Mouse (Mus musculus): ENCODE results near the gene Ddx58. TPM values are rescaled to one million over a fixed set of nuclear protein-coding genes. Genes with fewer than 3 reads are reported as not detected.

Gene Ddx58
- polyA plus RNA-seq, 1 experiment from 2014 or later, result 16.7 TPM

DNA sequence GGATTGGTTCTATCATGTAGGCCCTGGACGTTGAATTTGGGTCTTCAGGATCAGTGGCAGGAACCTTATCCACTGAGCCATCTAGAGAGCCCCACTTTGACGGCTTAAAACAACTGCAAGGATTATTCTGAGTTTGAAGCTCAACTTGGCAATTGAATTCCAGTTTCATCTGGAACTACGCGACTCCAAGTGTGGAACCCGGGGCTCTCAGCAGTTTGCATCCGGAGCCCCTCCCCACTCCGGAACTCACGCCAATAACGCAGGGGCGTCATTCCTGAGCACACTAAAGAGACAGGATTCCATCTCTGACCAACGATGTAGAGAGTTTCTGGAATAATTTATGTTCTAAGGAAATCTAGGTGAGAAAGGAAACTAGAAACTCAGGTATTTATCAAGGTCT is 12.5 kb downstream of the Ddx58 start:
- no peaks in the 10 kb centered on the region for H3K27me3 ChIP-seq (ENCODE audit: control insufficient read depth, insufficient read depth, low read length)
- no peaks in the 10 kb centered on the region for H3K9me3 ChIP-seq (ENCODE audit: control insufficient read depth, low read depth, low read length)
- no peak overlapping the region for H3K4me3 ChIP-seq (ENCODE audit: low read depth, low read length)
- H3K4me1 ChIP-seq (ENCODE audit: control insufficient read depth, insufficient read depth, low read length), result no peaks in the 10 kb centered on the region
- H3K4me2 ChIP-seq (replicated peaks; ENCODE audit: low read depth, low read length), result no peak overlapping the region
- no peaks in the 10 kb centered on the region for H3K36me3 ChIP-seq (ENCODE audit: control insufficient read depth, insufficient read depth, low read length)
- no peak for ATAC-seq (ENCODE audit: insufficient number of reproducible peaks, insufficient read depth, low FRiP score, low read depth)
- H3K27ac ChIP-seq (ENCODE audit: low read length), result no peak overlapping the region
- no peak overlapping the region for H3K9ac ChIP-seq (replicated peaks; ENCODE audit: low read depth, low read length)
- WGBS, result 82% methylated on average over 11 of the region's 11 CpGs

DNA sequence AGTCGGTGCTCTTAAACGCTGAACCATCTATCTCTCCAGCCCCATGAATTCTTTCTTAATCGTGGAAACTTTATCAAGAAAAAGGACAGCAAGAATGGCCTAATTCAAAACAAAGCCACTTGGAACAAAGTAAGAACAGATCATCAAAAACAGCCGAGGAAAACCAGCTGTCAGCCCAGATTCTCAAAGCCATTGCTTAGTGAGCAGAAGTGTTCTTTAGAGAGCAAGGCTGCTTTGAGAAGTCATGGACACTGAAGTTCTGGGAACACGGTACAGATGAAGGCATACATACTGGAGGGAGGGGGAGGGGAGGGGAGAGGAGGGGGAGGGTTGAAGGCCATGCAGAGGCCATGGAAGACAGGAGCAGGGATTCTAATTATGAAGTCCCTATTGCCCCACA is 13.5 kb downstream of the Ddx58 start:
- Histone ChIP-seq H3K27ac (ENCODE audit: low read length) (no peak overlapping the region), H3K9me3 (ENCODE audit: control insufficient read depth, low read depth, low read length) (no peaks in the 10 kb centered on the region), H3K4me2 (replicated peaks; ENCODE audit: low read depth, low read length) (no peak overlapping the region), H3K27me3 (ENCODE audit: control insufficient read depth, insufficient read depth, low read length) (no peaks in the 10 kb centered on the region), H3K4me3 (ENCODE audit: low read depth, low read length) (no peak overlapping the region), H3K9ac (replicated peaks; ENCODE audit: low read depth, low read length) (no peak overlapping the region), H3K4me1 (ENCODE audit: control insufficient read depth, insufficient read depth, low read length) (peaks cover 3% of the 10 kb centered on the region; the same call in 1 of the 2 replicates), H3K36me3 (ENCODE audit: control insufficient read depth, insufficient read depth, low read length) (no peaks in the 10 kb centered on the region)
- 49% methylated on average over 5 of the region's 5 CpGs for WGBS
- ATAC-seq (ENCODE audit: insufficient number of reproducible peaks, insufficient read depth, low FRiP score, low read depth), result no peak

DNA sequence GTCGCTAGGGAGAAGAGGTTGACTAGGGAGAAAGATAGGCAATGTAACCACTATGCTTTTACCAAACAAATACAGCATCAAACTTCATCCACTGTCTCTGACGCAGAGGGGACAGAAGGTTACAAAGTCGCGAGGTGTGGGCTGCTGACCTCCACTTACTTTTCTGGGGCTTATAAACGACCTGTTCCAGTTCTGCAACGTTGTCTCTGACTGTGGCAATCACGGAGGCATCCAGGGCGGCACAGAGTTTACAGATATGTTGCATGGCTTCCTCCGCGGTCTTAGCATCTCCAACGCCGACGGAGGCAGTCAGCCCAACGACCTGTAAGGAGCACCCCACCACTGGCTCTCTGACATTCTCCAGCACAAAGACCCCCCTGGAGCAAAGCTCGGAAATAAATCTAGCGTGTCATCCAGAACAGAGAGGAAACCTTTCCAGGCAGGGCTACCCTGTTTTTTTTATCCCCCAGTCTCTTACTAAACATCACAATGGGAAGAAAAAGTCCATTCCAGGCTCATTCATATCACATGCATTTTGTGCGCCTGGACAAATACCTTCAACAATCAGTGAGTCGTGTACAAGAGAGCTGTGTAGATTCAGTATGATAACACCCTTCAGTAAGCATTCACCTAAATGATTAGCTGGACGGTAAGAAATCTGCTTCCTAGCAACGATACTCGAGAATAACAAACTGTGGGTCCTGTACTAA is 17.6 kb downstream of the Ddx58 start:
- H3K4me3 ChIP-seq (ENCODE audit: low read depth, low read length), result no peak overlapping the region
- ATAC-seq (ENCODE audit: insufficient number of reproducible peaks, insufficient read depth, low FRiP score, low read depth), result no peak
- WGBS, result 41% methylated on average over 21 of the region's 21 CpGs
- H3K27ac ChIP-seq (ENCODE audit: low read length), result no peak overlapping the region
- no peak overlapping the region for H3K4me2 ChIP-seq (replicated peaks; ENCODE audit: low read depth, low read length)
- H3K27me3 ChIP-seq (ENCODE audit: control insufficient read depth, insufficient read depth, low read length), result no peaks in the 10 kb centered on the region
- H3K4me1 ChIP-seq (ENCODE audit: control insufficient read depth, insufficient read depth, low read length), result peaks cover 3% of the 10 kb centered on the region; the same call in 1 of the 2 replicates
- H3K9ac ChIP-seq (replicated peaks; ENCODE audit: low read depth, low read length), result no peak overlapping the region
- no peaks in the 10 kb centered on the region for H3K9me3 ChIP-seq (ENCODE audit: control insufficient read depth, low read depth, low read length)
- H3K36me3 ChIP-seq (ENCODE audit: control insufficient read depth, insufficient read depth, low read length), result no peaks in the 10 kb centered on the region

- 21% methylated on average over 14 of the region's 14 CpGs for WGBS
- Histone ChIP-seq H3K9ac (replicated peaks; ENCODE audit: low read depth, low read length) (no peak overlapping the region), H3K36me3 (ENCODE audit: control insufficient read depth, insufficient read depth, low read length) (no peaks in the 10 kb centered on the region), H3K9me3 (ENCODE audit: control insufficient read depth, low read depth, low read length) (no peaks in the 10 kb centered on the region), H3K27ac (ENCODE audit: low read length) (no peak overlapping the region), H3K27me3 (ENCODE audit: control insufficient read depth, insufficient read depth, low read length) (no peaks in the 10 kb centered on the region), H3K4me1 (ENCODE audit: control insufficient read depth, insufficient read depth, low read length) (peaks cover 3% of the 10 kb centered on the region; the same call in 1 of the 2 replicates), H3K4me2 (replicated peaks; ENCODE audit: low read depth, low read length) (no peak overlapping the region; the same call in 1 of the 2 replicates), H3K4me3 (ENCODE audit: low read depth, low read length) (no peak overlapping the region)
- ATAC-seq (ENCODE audit: insufficient number of reproducible peaks, insufficient read depth, low FRiP score, low read depth), result peak; percentile 53; the same call in 1 of the 2 replicates
Measured at GRCm38 (mm10) chr4:40221004-40221760, 18.4 kb downstream of the Ddx58 start.

- H3K27ac ChIP-seq (ENCODE audit: low read length), result no peak overlapping the region
Measured at GRCm38 (mm10) chr4:40220437-40220836, 19.2 kb downstream of the Ddx58 start.

GRCm38 (mm10) chr4:40218382-40218781 is 21.2 kb downstream of the Ddx58 start:
- H3K27me3 ChIP-seq (ENCODE audit: control insufficient read depth, insufficient read depth, low read length), result no peaks in the 10 kb centered on the region
- 71% methylated on average over 7 of the region's 7 CpGs for WGBS
- H3K4me1 ChIP-seq (ENCODE audit: control insufficient read depth, insufficient read depth, low read length), result peaks cover 3% of the 10 kb centered on the region; the same call in 1 of the 2 replicates
- ATAC-seq (ENCODE audit: insufficient number of reproducible peaks, insufficient read depth, low FRiP score, low read depth), result no peak
- H3K9me3 ChIP-seq (ENCODE audit: control insufficient read depth, low read depth, low read length), result no peaks in the 10 kb centered on the region
- no peak overlapping the region for H3K4me2 ChIP-seq (replicated peaks; ENCODE audit: low read depth, low read length)
- no peak overlapping the region for H3K4me3 ChIP-seq (ENCODE audit: low read depth, low read length)
- no peak overlapping the region for H3K27ac ChIP-seq (ENCODE audit: low read length)
- no peaks in the 10 kb centered on the region for H3K36me3 ChIP-seq (ENCODE audit: control insufficient read depth, insufficient read depth, low read length)
- H3K9ac ChIP-seq (replicated peaks; ENCODE audit: low read depth, low read length), result no peak overlapping the region

More at GRCm38 (mm10) chr4:40220437-40220836, 19.2 kb downstream of the Ddx58 start:
- H3K4me2 ChIP-seq (replicated peaks; ENCODE audit: low read depth, low read length), result no peak overlapping the region; the same call in 1 of the 2 replicates
- H3K4me1 ChIP-seq (ENCODE audit: control insufficient read depth, insufficient read depth, low read length), result peaks cover 3% of the 10 kb centered on the region; the same call in 1 of the 2 replicates
- H3K27me3 ChIP-seq (ENCODE audit: control insufficient read depth, insufficient read depth, low read length), result no peaks in the 10 kb centered on the region
- WGBS, result 16% methylated on average over 12 of the region's 12 CpGs
- no peak for ATAC-seq (ENCODE audit: insufficient number of reproducible peaks, insufficient read depth, low FRiP score, low read depth)
- H3K9me3 ChIP-seq (ENCODE audit: control insufficient read depth, low read depth, low read length), result no peaks in the 10 kb centered on the region
- H3K4me3 ChIP-seq (ENCODE audit: low read depth, low read length), result no peak overlapping the region
- no peak overlapping the region for H3K9ac ChIP-seq (replicated peaks; ENCODE audit: low read depth, low read length)
- no peaks in the 10 kb centered on the region for H3K36me3 ChIP-seq (ENCODE audit: control insufficient read depth, insufficient read depth, low read length)

DNA sequence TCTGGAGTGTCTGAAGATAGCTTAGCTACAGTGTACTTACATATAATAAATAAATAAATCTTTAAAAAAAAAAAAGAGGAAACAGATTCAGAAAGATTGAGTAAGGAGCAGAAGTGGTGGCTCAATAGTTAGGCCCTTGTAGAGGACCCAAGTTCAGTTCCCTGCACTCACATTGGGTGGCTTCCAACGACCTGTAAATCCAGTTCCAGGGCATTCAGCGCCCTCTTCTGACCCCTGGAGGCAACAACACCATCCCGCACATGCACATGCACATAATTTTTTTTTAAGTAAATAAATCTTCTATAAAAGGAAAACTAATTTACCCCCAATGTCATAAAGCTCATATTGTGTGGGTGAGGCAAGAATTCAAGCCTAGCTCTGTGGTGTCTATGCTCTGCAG is 21.7 kb downstream of the Ddx58 start:
- H3K36me3 ChIP-seq (ENCODE audit: control insufficient read depth, insufficient read depth, low read length), result no peaks in the 10 kb centered on the region
- H3K9ac ChIP-seq (replicated peaks; ENCODE audit: low read depth, low read length), result no peak overlapping the region
- H3K9me3 ChIP-seq (ENCODE audit: control insufficient read depth, low read depth, low read length), result no peaks in the 10 kb centered on the region
- no peak overlapping the region for H3K4me3 ChIP-seq (ENCODE audit: low read depth, low read length)
- no peak overlapping the region for H3K4me2 ChIP-seq (replicated peaks; ENCODE audit: low read depth, low read length)
- peaks cover 3% of the 10 kb centered on the region; the same call in 1 of the 2 replicates for H3K4me1 ChIP-seq (ENCODE audit: control insufficient read depth, insufficient read depth, low read length)
- no peak overlapping the region for H3K27ac ChIP-seq (ENCODE audit: low read length)
- 57% methylated on average over 3 of the region's 3 CpGs for WGBS
- ATAC-seq (ENCODE audit: insufficient number of reproducible peaks, insufficient read depth, low FRiP score, low read depth), result no peak
- H3K27me3 ChIP-seq (ENCODE audit: control insufficient read depth, insufficient read depth, low read length), result no peaks in the 10 kb centered on the region

DNA sequence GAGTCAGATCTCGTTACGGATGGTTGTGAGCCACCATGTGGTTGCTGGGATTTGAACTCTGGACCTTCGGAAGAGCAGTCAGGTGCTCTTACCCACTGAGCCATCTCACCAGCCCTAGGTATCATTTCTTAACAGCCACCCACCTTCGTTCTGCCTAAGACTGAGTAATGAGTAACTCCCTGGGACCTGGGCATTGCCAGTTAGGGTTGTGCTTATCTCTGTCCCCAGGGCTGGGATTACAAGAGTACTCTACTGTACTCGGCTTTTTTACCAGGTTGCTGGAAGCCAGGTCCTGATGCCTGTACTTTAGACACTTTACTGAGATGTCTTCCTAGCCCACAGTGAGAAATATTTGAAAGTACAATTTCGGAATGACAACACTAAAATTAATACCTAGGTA is 27.5 kb downstream of the Ddx58 start:
- Histone ChIP-seq H3K4me1 (ENCODE audit: control insufficient read depth, insufficient read depth, low read length) (no peaks in the 10 kb centered on the region), H3K36me3 (ENCODE audit: control insufficient read depth, insufficient read depth, low read length) (no peaks in the 10 kb centered on the region), H3K4me2 (replicated peaks; ENCODE audit: low read depth, low read length) (no peak overlapping the region), H3K9ac (replicated peaks; ENCODE audit: low read depth, low read length) (no peak overlapping the region), H3K27ac (ENCODE audit: low read length) (no peak overlapping the region), H3K27me3 (ENCODE audit: control insufficient read depth, insufficient read depth, low read length) (no peaks in the 10 kb centered on the region), H3K4me3 (ENCODE audit: low read depth, low read length) (no peak overlapping the region), H3K9me3 (ENCODE audit: control insufficient read depth, low read depth, low read length) (no peaks in the 10 kb centered on the region)
- no peak for ATAC-seq (ENCODE audit: insufficient number of reproducible peaks, insufficient read depth, low FRiP score, low read depth)
- WGBS, result 88% methylated on average over 4 of the region's 6 CpGs
